In genomic region chr5:128810006-128810405, GRCm38 (mm10) we compare ENCODE assay signal across 8 mouse cellular contexts.
DNase-seq lines count a peak whose midpoint lies in the region; ATAC-seq and TF ChIP-seq lines count a peak whose summit lies in the region.
"Had no signal": no experiment of that assay in that cellular context is flagged by ENCODE, and none has a peak within 500 bp of the region (broad histone marks: within the 10 kb centered on the region; RNA-seq: fewer than 3 reads in every experiment).

No protein-coding gene starts in this region.

- H3K4me1 ChIP-seq in forebrain, embryonic 14.5 days (ENCODE audit: control insufficient read depth, insufficient read depth, low read length), result peaks cover 13% of the 10 kb centered on the region
- H3K4me1 ChIP-seq in midbrain, postnatal 0 days (ENCODE audit: insufficient read depth, low read length), result peaks cover 4% of the 10 kb centered on the region; the same call in 1 of the 2 replicates

- H3K9ac ChIP-seq in forebrain, embryonic 14.5 days (ENCODE audit: low read length), result no peak overlapping the region
- H3K9ac ChIP-seq in midbrain, postnatal 0 days (replicated peaks; ENCODE audit: low read length, poor library complexity, severe bottlenecking), result no peak overlapping the region

- H3K36me3 ChIP-seq in forebrain, embryonic 14.5 days (ENCODE audit: control insufficient read depth, insufficient read depth, low read length), result no peaks in the 10 kb centered on the region
- no peaks in the 10 kb centered on the region for H3K36me3 ChIP-seq in midbrain, postnatal 0 days (ENCODE audit: insufficient read depth, low read length)
- H3K36me3 ChIP-seq: heart, embryonic 10.5 days had no signal

- WGBS in forebrain, embryonic 14.5 days, result 51% methylated on average over 12 of the region's 12 CpGs
- 42% methylated on average over 12 of the region's 12 CpGs for WGBS in midbrain, postnatal 0 days

- peak; percentile 61 for ATAC-seq in forebrain, embryonic 14.5 days
- no peak for ATAC-seq in midbrain, postnatal 0 days (ENCODE audit: low FRiP score)

- H3K9me3 ChIP-seq in forebrain, embryonic 14.5 days (replicated peaks; ENCODE audit: control insufficient read depth, low read length), result no peaks in the 10 kb centered on the region
- H3K9me3 ChIP-seq in midbrain, postnatal 0 days (ENCODE audit: low read length), result no peaks in the 10 kb centered on the region
- H3K9me3 ChIP-seq: heart, embryonic 10.5 days had no signal

- H3K4me2 ChIP-seq in forebrain, embryonic 14.5 days (ENCODE audit: low read length), result no peak overlapping the region
- no peak overlapping the region for H3K4me2 ChIP-seq in midbrain, postnatal 0 days (ENCODE audit: low read depth, low read length, poor library complexity, severe bottlenecking)

- H3K27me3 ChIP-seq in forebrain, embryonic 14.5 days (replicated peaks; ENCODE audit: control insufficient read depth, insufficient read depth, low read length), result no peaks in the 10 kb centered on the region
- H3K27me3 ChIP-seq in midbrain, postnatal 0 days (ENCODE audit: insufficient read depth, low read length), result no peaks in the 10 kb centered on the region

- peak; percentile 38 for DNase-seq in ZHBTc4 (ENCODE audit: low read depth, low spot score)
- DNase-seq in forebrain, embryonic 14.5 days (ENCODE audit: low spot score), result peak; percentile 65
- DNase-seq in layer of hippocampus, adult 2 months (ENCODE audit: low spot score in 2 of 2), result peak; percentile 81 to 87
- peak; percentile 35 for DNase-seq in midbrain, postnatal 0 days (ENCODE audit: low spot score)
- no peak for DNase-seq in yolk sac, embryonic 10.5 days (ENCODE audit: low spot score)
- DNase-seq in lung, postnatal 25 days (ENCODE audit: low spot score), result no peak
- no peak for DNase-seq in testis, postnatal 10 days (ENCODE audit: low spot score)

- TF ChIP-seq CTCF in layer of hippocampus, adult 2 months (conservative IDR thresholded peaks at IDR 0.05), result no peak
- TF ChIP-seq CTCF in midbrain, postnatal 0 days (IDR thresholded peaks at IDR 0.05), result peak; percentile 3; the same call in 1 of the 2 replicates

- H3K27ac ChIP-seq in forebrain, embryonic 14.5 days (ENCODE audit: low read depth, low read length), result peak overlapping the region; percentile 69; the same call in 1 of the 2 replicates
- peak overlapping the region; percentile 88 for H3K27ac ChIP-seq in layer of hippocampus, adult 2 months
- H3K27ac ChIP-seq in midbrain, postnatal 0 days (ENCODE audit: low read depth, low read length), result 0 out of 2 replicates have a peak overlapping the region, but pooled peaks have one; percentile 7
- H3K27ac ChIP-seq: heart, embryonic 10.5 days had no signal

- H3K4me3 ChIP-seq in forebrain, embryonic 14.5 days (ENCODE audit: low read depth, low read length), result no peak overlapping the region
- no peak overlapping the region for H3K4me3 ChIP-seq in layer of hippocampus, adult 2 months
- no peak overlapping the region for H3K4me3 ChIP-seq in midbrain, postnatal 0 days (ENCODE audit: low read depth, low read length)
- H3K4me3 ChIP-seq: heart, embryonic 10.5 days had no signal

Comparison
In these comparisons a context has a peak if more than half of its experiments do, and no peak if none do; other contexts are left out.
1. DNase-seq: peak in ZHBTc4 (single experiment), forebrain, embryonic 14.5 days (single experiment), layer of hippocampus, adult 2 months (2 of 2) and midbrain, postnatal 0 days (single experiment); none in yolk sac, embryonic 10.5 days (single experiment), lung, postnatal 25 days (single experiment) and testis, postnatal 10 days (single experiment).
2. H3K27ac ChIP-seq: peak in every context shown above with its lines; median percentile 88 in layer of hippocampus, adult 2 months; 69 in forebrain, embryonic 14.5 days; 7 in midbrain, postnatal 0 days.